Mouse (Mus musculus) brain, embryonic 14.5 days (tissue): ENCODE measurements at regions not wholly inside any gene's neighbourhood (a gene's known extent, or its start where the extent isn't known, plus 50 kb on each side); places are given as distances from the start of the nearest gene placed in this dataset.

Experiments
- CTCF ChIP-seq: fragments of 200-500 bp; IDR thresholded peaks from 2 replicates; pipeline ENCODE4 v1.5.1; 2012; ENCODE audit warnings: inconsistent platforms, mild to moderate bottlenecking, moderate library complexity, borderline replicate concordance; ENCODE audit not compliant: insufficient read depth, insufficient read length; ENCODE audit errors: extremely low read depth
- POLR2A ChIP-seq: fragments of 200-500 bp; IDR thresholded peaks from 2 replicates; pipeline ENCODE4 v1.6.1; 2012; ENCODE audit warnings: mild to moderate bottlenecking, inconsistent platforms, borderline replicate concordance; ENCODE audit not compliant: poor library complexity, insufficient read depth, insufficient read length, severe bottlenecking; ENCODE audit errors: extremely low read depth

DNA sequence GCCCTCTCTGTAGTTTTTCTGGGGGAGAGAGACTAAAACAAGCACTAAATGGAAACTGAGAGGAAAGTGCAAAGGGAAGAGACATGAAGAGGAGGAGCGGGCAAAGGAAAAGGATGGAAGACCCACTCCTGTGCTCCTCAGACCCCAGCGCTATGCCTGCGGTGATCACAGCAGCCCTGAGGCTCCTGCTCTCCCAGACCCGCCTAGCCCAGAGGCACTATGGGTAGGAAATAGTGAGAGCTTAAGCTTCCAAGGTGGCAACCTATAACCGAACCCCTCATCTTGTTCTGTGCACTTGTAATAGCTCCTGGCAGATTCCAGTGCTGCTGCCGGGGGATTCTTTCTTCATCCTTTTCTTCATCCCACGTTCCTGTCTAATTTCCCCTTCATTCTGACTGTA, 112.2 kb upstream of the Oxgr1 start:
- TF ChIP-seq POLR2A (no peak), CTCF (no peak)
